In the genomic region with DNA sequence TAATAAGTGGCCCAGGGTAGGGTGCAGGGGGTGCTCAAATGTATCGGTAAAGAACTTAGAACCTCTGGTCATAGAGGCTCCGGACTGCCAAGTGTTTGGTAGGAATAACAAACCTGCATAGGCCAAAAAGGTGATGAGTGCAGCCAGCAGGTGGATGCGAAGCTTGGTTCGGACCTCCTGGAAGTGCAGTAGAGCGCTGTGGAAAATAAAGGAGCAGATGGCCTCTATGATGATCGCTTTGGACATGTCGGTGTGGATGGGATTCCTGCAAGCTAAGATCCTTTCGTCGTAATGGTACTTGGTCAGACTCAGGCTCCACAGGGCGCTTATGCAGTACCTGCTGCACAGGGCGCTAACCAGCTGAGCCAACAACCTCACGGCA, we compare ENCODE assay signal across 8 mouse cellular contexts. TPM values are rescaled to one million over a fixed set of nuclear protein-coding genes. Genes with fewer than 3 reads are reported as not detected.
DNase-seq lines count a peak whose midpoint lies in the region; ATAC-seq and TF ChIP-seq lines count a peak whose summit lies in the region.

No protein-coding gene starts in this region.

- H3K9me3 ChIP-seq in heart, embryonic 10.5 days: no peaks in the 10 kb centered on the region
- H3K9me3 ChIP-seq in G1E (replicated peaks): no peaks in the 10 kb centered on the region
- H3K9me3 ChIP-seq in hindbrain, embryonic 10.5 days: no peaks in the 10 kb centered on the region

- H3K36me3 ChIP-seq in heart, embryonic 10.5 days: no peaks in the 10 kb centered on the region
- H3K36me3 ChIP-seq in G1E (replicated peaks): peaks cover 18% of the 10 kb centered on the region
- H3K36me3 ChIP-seq in hindbrain, embryonic 10.5 days: no peaks in the 10 kb centered on the region

- 7% methylated on average over 12 of the region's 12 CpGs for WGBS in heart, embryonic 10.5 days
- WGBS in hindbrain, embryonic 10.5 days: 8% methylated on average over 12 of the region's 12 CpGs

- no peak for TF ChIP-seq CTCF in G1E (IDR thresholded peaks at IDR 0.05; ENCODE audit: low read depth, low read length)

- H3K27ac ChIP-seq in heart, embryonic 10.5 days: peak overlapping the region; percentile 91
- H3K27ac ChIP-seq in hindbrain, embryonic 10.5 days: peak overlapping the region; percentile 90

- ATAC-seq in G1E (ENCODE audit: extremely low read depth, insufficient number of reproducible peaks, low FRiP score, poor library complexity, severe bottlenecking): no peak
- 0 out of 2 replicates have a peak, but pooled peaks have one; percentile 1 for ATAC-seq in megakaryocyte progenitor cell, adult 5-6 weeks (replicated peaks; ENCODE audit: poor library complexity)

- H3K4me1 ChIP-seq in heart, embryonic 10.5 days: peaks cover 13% of the 10 kb centered on the region
- H3K4me1 ChIP-seq in G1E (ENCODE audit: insufficient read depth, low read depth, low read length): peaks cover 69% of the 10 kb centered on the region
- peaks cover 50% of the 10 kb centered on the region for H3K4me1 ChIP-seq in hindbrain, embryonic 10.5 days (replicated peaks)

- DNase-seq in heart, embryonic 10.5 days (ENCODE audit: low spot score): no peak
- DNase-seq in heart, adult 8-10 months (ENCODE audit: low spot score): no peak
- no peak for DNase-seq in G1E (ENCODE audit: low spot score)
- DNase-seq in hindbrain, embryonic 10.5 days (ENCODE audit: low spot score): no peak
- no peak for DNase-seq in adrenal gland, postnatal 25 days
- no peak for DNase-seq in thymus, postnatal 14 days
- no peak for DNase-seq in gastrocnemius, postnatal 4 days (ENCODE audit: low spot score in 2 of 2)

- peak overlapping the region; percentile 67 for H3K4me3 ChIP-seq in heart, embryonic 10.5 days
- H3K4me3 ChIP-seq in G1E (ENCODE audit: low read depth, low read length): peak overlapping the region; percentile 98
- peak overlapping the region; percentile 71 for H3K4me3 ChIP-seq in hindbrain, embryonic 10.5 days

- H3K27me3 ChIP-seq in heart, embryonic 10.5 days (ENCODE audit: insufficient read depth, poor library complexity, severe bottlenecking): peaks cover 3% of the 10 kb centered on the region
- no peaks in the 10 kb centered on the region for H3K27me3 ChIP-seq in G1E (ENCODE audit: insufficient read depth, low read length)
- peaks cover 8% of the 10 kb centered on the region for H3K27me3 ChIP-seq in hindbrain, embryonic 10.5 days (ENCODE audit: insufficient read depth, poor library complexity, severe bottlenecking)

RNA-seq across cellular contexts. Expression of a gene that starts 0.8 kb away (rescaled TPM):
- 2.4 and 5.2 TPM in 2 replicates for polyA plus RNA-seq in heart, embryonic 10.5 days (2016; fragmentation: Nextera tagmentation; extraction: Ambion mirVana)
- total RNA-seq in heart, adult 8-10 months (2022): 1 to 10 TPM in 3 of 4 experiments, under 1 TPM in 1; 0.98 to 2.4 (median 2.0) TPM
- total RNA-seq in G1E (2014; fragmentation: Nextera tagmentation) (17.9 and 28.3 TPM in 2 replicates), G1E (2017) (8.9 and 11.0 TPM in 2 replicates)
- polyA plus RNA-seq in G1E (2012): 17.2 and 18.0 TPM in 2 replicates
- 5.2 and 5.3 TPM in 2 replicates for polyA plus RNA-seq in hindbrain, embryonic 10.5 days (2016; fragmentation: Nextera tagmentation; extraction: Ambion mirVana)
- 4.1 and 4.3 TPM in 2 replicates for total RNA-seq in megakaryocyte progenitor cell, adult 5-6 weeks (2015)
- 2.9 and 3.9 TPM in 2 replicates for total RNA-seq in megakaryocyte progenitor cell, adult 5-6 weeks (2017)
- 4.0 and 5.2 TPM in 2 replicates for total RNA-seq in adrenal gland, postnatal 25 days (2021)
- 1 to 10 TPM; 2.6 to 3.1 TPM for total RNA-seq in gastrocnemius, postnatal 4 days (2021)

RNA-seq across cellular contexts. Expression of a gene that starts 40.8 kb away (rescaled TPM):
- 151 and 209 TPM in 2 replicates for polyA plus RNA-seq in heart, embryonic 10.5 days (2016; fragmentation: Nextera tagmentation; extraction: Ambion mirVana)
- 10 to 100 TPM; 27.4 to 29.8 (median 28.3) TPM for total RNA-seq in heart, adult 8-10 months (2022)
- 81.3 and 92.0 TPM in 2 replicates for total RNA-seq in G1E (2014; fragmentation: Nextera tagmentation)
- 128 and 130 TPM in 2 replicates for total RNA-seq in G1E (2017)
- 52.7 and 54.1 TPM in 2 replicates for polyA plus RNA-seq in G1E (2012)
- 251 and 292 TPM in 2 replicates for polyA plus RNA-seq in hindbrain, embryonic 10.5 days (2016; fragmentation: Nextera tagmentation; extraction: Ambion mirVana)
- 165 and 166 TPM in 2 replicates for total RNA-seq in megakaryocyte progenitor cell, adult 5-6 weeks (2015)
- total RNA-seq in megakaryocyte progenitor cell, adult 5-6 weeks (2017): 163 and 168 TPM in 2 replicates
- 54.1 and 56.9 TPM in 2 replicates for total RNA-seq in adrenal gland, postnatal 25 days (2021)
- 10 to 100 TPM; 52.1 to 56.3 TPM for total RNA-seq in gastrocnemius, postnatal 4 days (2021)

RNA-seq across cellular contexts. Expression of a gene that starts 51.1 kb away (rescaled TPM):
- 5.2 and 13.7 TPM in 2 replicates for polyA plus RNA-seq in heart, embryonic 10.5 days (2016; fragmentation: Nextera tagmentation; extraction: Ambion mirVana)
- 1 to 10 TPM in 3 of 4 experiments, under 1 TPM in 1; 0.63 to 1.3 (median 1.1) TPM for total RNA-seq in heart, adult 8-10 months (2022)
- total RNA-seq in G1E (2014; fragmentation: Nextera tagmentation): not detected in 2 replicates
- total RNA-seq in G1E (2017): 0.06 and 0.16 TPM in 2 replicates
- 0.15 and 0.39 TPM in 2 replicates for polyA plus RNA-seq in G1E (2012)
- polyA plus RNA-seq in hindbrain, embryonic 10.5 days (2016; fragmentation: Nextera tagmentation; extraction: Ambion mirVana): 58.8 and 90.7 TPM in 2 replicates
- 41.0 and 51.5 TPM in 2 replicates for total RNA-seq in megakaryocyte progenitor cell, adult 5-6 weeks (2015)
- 48.3 and 51.7 TPM in 2 replicates for total RNA-seq in megakaryocyte progenitor cell, adult 5-6 weeks (2017)
- total RNA-seq in adrenal gland, postnatal 25 days (2021): 20.5 and 26.5 TPM in 2 replicates
- 100 to 1,000 TPM; 123 to 124 TPM for total RNA-seq in gastrocnemius, postnatal 4 days (2021)
